9 mouse cellular contexts compared by ENCODE assay signal in the genomic region with DNA sequence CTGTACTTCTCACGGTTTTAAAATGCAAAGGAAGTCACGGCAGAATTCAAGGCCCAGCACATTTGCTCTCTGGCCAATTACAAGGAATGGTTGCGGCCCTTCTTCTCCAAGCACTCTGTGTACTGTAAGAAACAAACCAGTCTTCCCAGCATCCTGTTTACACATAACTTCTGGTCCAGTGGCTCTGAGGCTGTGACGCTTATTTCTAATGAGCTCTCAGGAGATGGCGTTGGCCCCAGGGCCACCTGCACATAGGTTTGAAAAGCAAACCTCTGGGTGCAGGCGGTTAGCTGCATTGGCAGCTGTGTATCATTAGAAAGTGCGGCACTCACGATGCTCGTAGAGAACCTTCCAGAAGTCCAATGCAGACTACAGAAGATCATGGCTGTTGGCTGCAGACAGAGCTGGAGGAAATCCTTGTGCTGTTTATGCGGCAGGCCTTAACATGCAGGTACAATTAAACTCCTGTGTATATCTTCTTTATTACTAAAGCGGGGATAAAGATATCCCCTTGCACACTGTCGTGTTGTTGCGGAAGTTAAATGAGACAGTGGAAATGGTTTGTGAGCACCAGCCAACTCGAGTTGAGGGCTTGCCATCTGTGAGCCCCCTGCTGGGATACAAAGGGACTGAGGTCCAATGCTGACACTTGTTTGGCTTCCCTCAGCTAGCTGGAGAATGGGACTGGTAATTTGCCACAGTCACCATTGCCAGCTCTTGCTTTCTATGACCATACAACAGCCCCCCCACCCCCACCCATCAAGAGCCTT.
DNase-seq lines count a peak whose midpoint lies in the region; ATAC-seq lines count a peak whose summit lies in the region.
"Had no signal": no experiment of that assay in that cellular context is flagged by ENCODE, and none has a peak within 500 bp of the region (broad histone marks: within the 10 kb centered on the region; RNA-seq: fewer than 3 reads in every experiment).

No protein-coding gene starts in this region.

- H3K4me1 ChIP-seq in hindbrain, embryonic 15.5 days (replicated peaks): peaks cover 9% of the 10 kb centered on the region; the same call in 1 of the 2 replicates
- H3K4me1 ChIP-seq in hindbrain, embryonic 11.5 days (replicated peaks; ENCODE audit: control insufficient read depth, insufficient read depth, low read length): no peaks in the 10 kb centered on the region
- H3K4me1 ChIP-seq in intestine, embryonic 16.5 days (ENCODE audit: control insufficient read depth, insufficient read depth, low read length): peaks cover 7% of the 10 kb centered on the region

- intact Hi-C loops in left cerebral cortex, postnatal 4 days (cut with DNase I): loop anchor here (5.0 kb wide), 1 partner anchor 657 kb away; a partner anchor contains a TSS

- no peak for DNase-seq in hindbrain, embryonic 11.5 days (ENCODE audit: low spot score)
- peak; percentile 4 for DNase-seq in NIH3T3 (ENCODE audit: low read depth)
- DNase-seq in cerebellum, adult 8-10 months: peak; percentile 73
- DNase-seq in left cerebral cortex, postnatal 4 days: peak; percentile 93
- no peak for DNase-seq in urinary bladder, adult 2 months (ENCODE audit: low spot score)
- DNase-seq in thymus, adult 18-20 months: no peak

- no peaks in the 10 kb centered on the region for H3K36me3 ChIP-seq in hindbrain, embryonic 15.5 days
- H3K36me3 ChIP-seq in hindbrain, embryonic 11.5 days (ENCODE audit: control insufficient read depth, insufficient read depth, low read length): no peaks in the 10 kb centered on the region
- H3K36me3 ChIP-seq in intestine, embryonic 16.5 days (ENCODE audit: control insufficient read depth, insufficient read depth, low read length): no peaks in the 10 kb centered on the region

- ATAC-seq in hindbrain, embryonic 15.5 days (ENCODE audit: low FRiP score, low read depth): peak; percentile 88
- no peak for ATAC-seq in hindbrain, embryonic 11.5 days (ENCODE audit: low FRiP score)
- ATAC-seq in intestine, embryonic 16.5 days: no peak
- ATAC-seq: Patski had no signal

- no peaks in the 10 kb centered on the region for H3K27me3 ChIP-seq in hindbrain, embryonic 15.5 days
- H3K27me3 ChIP-seq in hindbrain, embryonic 11.5 days (ENCODE audit: control insufficient read depth, insufficient read depth, low read length): no peaks in the 10 kb centered on the region
- H3K27me3 ChIP-seq in intestine, embryonic 16.5 days (replicated peaks; ENCODE audit: control insufficient read depth, insufficient read depth, low read length): no peaks in the 10 kb centered on the region
- H3K27me3 ChIP-seq: Patski had no signal

- no peak overlapping the region for H3K4me3 ChIP-seq in hindbrain, embryonic 15.5 days
- H3K4me3 ChIP-seq in hindbrain, embryonic 11.5 days (ENCODE audit: low read depth, low read length): no peak overlapping the region
- H3K4me3 ChIP-seq in intestine, embryonic 16.5 days (ENCODE audit: low read length): no peak overlapping the region

- peak overlapping the region; percentile 58; the same call in 1 of the 2 replicates for H3K27ac ChIP-seq in hindbrain, embryonic 15.5 days (replicated peaks)
- H3K27ac ChIP-seq in hindbrain, embryonic 11.5 days (ENCODE audit: low read depth, low read length): no peak overlapping the region
- no peak overlapping the region for H3K27ac ChIP-seq in intestine, embryonic 16.5 days (ENCODE audit: low read length)

- H3K4me2 ChIP-seq in hindbrain, embryonic 15.5 days: no peak overlapping the region
- H3K4me2 ChIP-seq in hindbrain, embryonic 11.5 days (replicated peaks; ENCODE audit: low read depth, low read length): no peak overlapping the region
- H3K4me2 ChIP-seq in intestine, embryonic 16.5 days (ENCODE audit: low read depth, low read length): no peak overlapping the region

- 56% methylated on average over 14 of the region's 14 CpGs for WGBS in hindbrain, embryonic 15.5 days
- 85% methylated on average over 14 of the region's 14 CpGs for WGBS in hindbrain, embryonic 11.5 days
- 74% methylated on average over 14 of the region's 14 CpGs for WGBS in intestine, embryonic 16.5 days

- no peaks in the 10 kb centered on the region for H3K9me3 ChIP-seq in hindbrain, embryonic 15.5 days
- no peaks in the 10 kb centered on the region for H3K9me3 ChIP-seq in hindbrain, embryonic 11.5 days (ENCODE audit: control insufficient read depth, low read length)
- H3K9me3 ChIP-seq in intestine, embryonic 16.5 days (ENCODE audit: control insufficient read depth, low read length): no peaks in the 10 kb centered on the region

- H3K9ac ChIP-seq in hindbrain, embryonic 15.5 days: no peak overlapping the region
- no peak overlapping the region for H3K9ac ChIP-seq in hindbrain, embryonic 11.5 days (ENCODE audit: low read depth, low read length)
- no peak overlapping the region for H3K9ac ChIP-seq in intestine, embryonic 16.5 days (ENCODE audit: low read depth, low read length)

Comparison
In these comparisons a context has a peak if more than half of its experiments do, and no peak if none do; other contexts are left out.
1. DNase-seq: peak in NIH3T3 (single experiment), cerebellum, adult 8-10 months (single experiment) and left cerebral cortex, postnatal 4 days (single experiment); none in hindbrain, embryonic 11.5 days (single experiment), urinary bladder, adult 2 months (single experiment) and thymus, adult 18-20 months (0 of 2).